Mouse (Mus musculus): ENCODE data around the gene Stn1. TPM values are rescaled to one million over a fixed set of nuclear protein-coding genes. Genes with fewer than 3 reads are reported as not detected.

The Stn1 gene
- polyA plus RNA-seq, 1 experiment from 2014 or later = 55.5 TPM

DNA sequence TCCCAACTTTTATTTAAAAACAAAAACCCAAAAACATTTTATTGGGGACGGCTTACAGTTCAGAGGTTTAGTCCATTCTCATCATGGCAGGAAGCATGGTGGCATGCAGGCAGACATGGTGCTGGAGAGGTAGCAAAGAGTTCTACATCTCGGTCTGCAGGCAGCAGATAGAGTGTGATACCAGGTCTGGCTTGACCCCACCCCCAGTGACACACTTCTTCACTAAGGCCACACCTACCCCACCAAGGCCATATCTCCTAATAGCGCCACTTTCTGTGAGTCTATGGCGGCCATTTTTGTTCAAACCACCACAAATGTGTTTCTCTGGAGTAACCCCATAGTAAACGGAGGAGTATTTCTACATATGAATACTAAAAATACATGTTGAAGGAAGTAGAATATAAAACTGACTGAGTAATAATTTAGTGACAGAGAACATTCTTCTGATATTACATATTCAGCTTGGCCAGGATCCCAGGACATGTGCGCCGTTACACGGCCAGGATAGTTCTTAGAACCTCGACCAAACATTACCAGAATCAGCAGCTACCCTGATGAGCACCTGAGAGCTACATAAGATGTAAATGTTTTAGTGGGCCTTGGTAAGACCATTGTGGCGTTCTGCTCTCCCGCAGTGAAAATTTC is 11.2 kb upstream of the Stn1 start:
- Histone ChIP-seq H3K9me3 (ENCODE audit: control insufficient read depth, low read length) (no peaks in the 10 kb centered on the region), H3K27ac (ENCODE audit: low read length) (no peak overlapping the region), H3K36me3 (ENCODE audit: control insufficient read depth, insufficient read depth, low read length) (no peaks in the 10 kb centered on the region), H3K4me3 (ENCODE audit: low read length) (no peak overlapping the region), H3K27me3 (ENCODE audit: control insufficient read depth, insufficient read depth, low read depth, low read length) (no peaks in the 10 kb centered on the region), H3K4me2 (ENCODE audit: low read depth, low read length) (no peak overlapping the region), H3K4me1 (replicated peaks; ENCODE audit: control insufficient read depth, insufficient read depth, low read length) (no peaks in the 10 kb centered on the region), H3K9ac (ENCODE audit: low read length) (no peak overlapping the region)
- no peak for ATAC-seq (ENCODE audit: low read depth)
- 83% methylated on average over 11 of the region's 11 CpGs for WGBS

DNA sequence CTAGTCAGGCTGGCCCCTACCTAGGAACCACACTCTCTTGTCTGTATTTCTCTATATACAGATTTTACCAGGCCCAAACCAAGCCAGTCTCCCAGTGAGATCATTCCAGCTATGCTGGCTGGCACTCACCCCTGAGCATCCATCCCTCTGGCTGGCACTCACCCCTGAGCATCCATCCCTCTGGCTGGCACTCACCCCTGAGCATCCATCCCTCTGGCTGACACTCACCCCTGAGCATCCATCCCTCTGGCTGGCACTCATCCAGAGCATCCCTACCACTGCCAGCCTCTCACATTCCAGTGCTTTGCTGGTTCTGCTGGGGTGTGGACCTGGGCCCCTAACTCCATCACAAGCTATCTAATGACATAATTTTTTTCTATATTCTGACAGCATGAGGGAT is 8.2 kb upstream of the Stn1 start:
- H3K4me1 ChIP-seq (replicated peaks; ENCODE audit: control insufficient read depth, insufficient read depth, low read length) = no peaks in the 10 kb centered on the region
- H3K9me3 ChIP-seq (ENCODE audit: control insufficient read depth, low read length) = no peaks in the 10 kb centered on the region
- no peak for ATAC-seq (ENCODE audit: low read depth)
- H3K27ac ChIP-seq (ENCODE audit: low read length) = no peak overlapping the region
- no peak overlapping the region for H3K9ac ChIP-seq (ENCODE audit: low read length)
- H3K4me2 ChIP-seq (ENCODE audit: low read depth, low read length) = no peak overlapping the region
- H3K4me3 ChIP-seq (ENCODE audit: low read length) = no peak overlapping the region
- H3K36me3 ChIP-seq (ENCODE audit: control insufficient read depth, insufficient read depth, low read length) = no peaks in the 10 kb centered on the region
- H3K27me3 ChIP-seq (ENCODE audit: control insufficient read depth, insufficient read depth, low read depth, low read length) = no peaks in the 10 kb centered on the region; the same call in 1 of the 2 replicates

DNA sequence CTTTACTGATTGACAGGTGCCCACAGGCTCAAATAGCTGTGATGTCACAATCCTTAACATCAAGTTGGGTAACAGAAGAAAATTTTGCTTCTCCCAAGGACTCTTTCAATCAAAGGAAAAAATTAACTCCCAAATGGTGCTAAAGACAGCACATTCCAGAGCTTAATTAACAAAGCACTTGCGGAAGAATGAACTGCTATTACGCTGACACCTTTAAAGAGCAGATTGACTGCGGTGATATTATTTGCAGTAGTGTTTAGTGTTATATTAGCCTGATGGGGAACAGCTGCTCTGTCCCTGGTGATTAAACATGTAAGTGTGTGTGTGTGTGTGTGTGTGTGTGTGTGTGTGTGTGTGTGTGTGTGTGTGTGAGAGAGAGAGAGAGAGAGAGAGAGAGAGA is 7.7 kb upstream of the Stn1 start:
- WGBS = 55% methylated on average over 3 of the region's 3 CpGs
- H3K4me1 ChIP-seq (replicated peaks; ENCODE audit: control insufficient read depth, insufficient read depth, low read length) = no peaks in the 10 kb centered on the region
- no peak overlapping the region for H3K4me3 ChIP-seq (ENCODE audit: low read length)
- H3K9ac ChIP-seq (ENCODE audit: low read length) = no peak overlapping the region
- no peak overlapping the region for H3K27ac ChIP-seq (ENCODE audit: low read length)
- no peak for ATAC-seq (ENCODE audit: low read depth)
- H3K27me3 ChIP-seq (ENCODE audit: control insufficient read depth, insufficient read depth, low read depth, low read length) = no peaks in the 10 kb centered on the region; the same call in 1 of the 2 replicates
- H3K9me3 ChIP-seq (ENCODE audit: control insufficient read depth, low read length) = no peaks in the 10 kb centered on the region
- H3K36me3 ChIP-seq (ENCODE audit: control insufficient read depth, insufficient read depth, low read length) = no peaks in the 10 kb centered on the region
- no peak overlapping the region for H3K4me2 ChIP-seq (ENCODE audit: low read depth, low read length)

DNA sequence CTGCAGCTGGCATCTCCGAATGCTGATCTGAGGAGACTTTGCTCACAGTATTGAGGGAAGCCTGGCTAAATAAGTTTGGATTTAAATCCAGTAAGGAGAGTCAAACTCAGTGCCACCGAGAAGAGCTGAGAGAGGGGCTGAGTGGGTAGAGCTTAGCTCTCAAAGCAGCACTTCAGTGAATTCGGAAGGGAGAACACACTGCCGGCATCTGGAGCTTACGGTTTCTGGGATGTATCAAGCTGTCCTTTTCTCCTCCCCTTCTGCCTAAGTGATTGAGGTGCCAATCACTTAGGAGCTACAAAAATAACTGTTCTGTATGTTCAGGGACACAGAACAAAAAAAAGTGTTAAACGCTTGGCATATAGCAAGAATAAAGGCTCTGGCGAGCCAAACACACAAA is 5.1 kb upstream of the Stn1 start:
- H3K9ac ChIP-seq (ENCODE audit: low read length) = no peak overlapping the region
- no peak overlapping the region for H3K4me3 ChIP-seq (ENCODE audit: low read length)
- H3K36me3 ChIP-seq (ENCODE audit: control insufficient read depth, insufficient read depth, low read length) = no peaks in the 10 kb centered on the region
- H3K27ac ChIP-seq (ENCODE audit: low read length) = no peak overlapping the region
- no peaks in the 10 kb centered on the region for H3K9me3 ChIP-seq (ENCODE audit: control insufficient read depth, low read length)
- peaks cover 8% of the 10 kb centered on the region for H3K4me1 ChIP-seq (replicated peaks; ENCODE audit: control insufficient read depth, insufficient read depth, low read length)
- ATAC-seq (ENCODE audit: low read depth) = no peak
- no peak overlapping the region for H3K4me2 ChIP-seq (ENCODE audit: low read depth, low read length)
- H3K27me3 ChIP-seq (ENCODE audit: control insufficient read depth, insufficient read depth, low read depth, low read length) = no peaks in the 10 kb centered on the region; the same call in 1 of the 2 replicates
- 68% methylated on average over 7 of the region's 7 CpGs for WGBS

DNA sequence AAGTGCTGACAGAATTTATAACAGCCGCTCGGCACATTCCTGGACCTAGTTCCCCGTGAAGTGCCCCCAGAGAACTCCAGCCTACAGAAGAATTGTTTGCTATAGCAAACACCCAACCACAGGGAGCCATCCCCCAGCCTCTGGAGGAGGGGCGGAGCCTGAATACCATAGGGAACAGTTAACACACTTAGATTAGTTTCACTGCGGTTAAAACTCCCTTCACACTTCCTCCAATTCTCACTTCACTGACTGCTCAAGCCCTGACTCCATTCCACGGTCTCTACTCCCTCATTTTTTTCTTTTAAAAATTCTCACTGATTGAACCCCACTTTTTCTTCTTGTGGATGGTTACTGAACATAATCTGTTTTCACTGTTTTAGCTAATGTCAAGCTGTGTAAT is 1.5 kb upstream of the Stn1 start:
- no peak overlapping the region for H3K4me2 ChIP-seq (ENCODE audit: low read depth, low read length)
- no peaks in the 10 kb centered on the region; the same call in 1 of the 2 replicates for H3K27me3 ChIP-seq (ENCODE audit: control insufficient read depth, insufficient read depth, low read depth, low read length)
- H3K36me3 ChIP-seq (ENCODE audit: control insufficient read depth, insufficient read depth, low read length) = no peaks in the 10 kb centered on the region
- H3K9ac ChIP-seq (ENCODE audit: low read length) = no peak overlapping the region
- ATAC-seq (ENCODE audit: low read depth) = peak; percentile 48
- WGBS = 5% methylated on average over 6 of the region's 6 CpGs
- H3K4me1 ChIP-seq (replicated peaks; ENCODE audit: control insufficient read depth, insufficient read depth, low read length) = peaks cover 17% of the 10 kb centered on the region
- H3K4me3 ChIP-seq (ENCODE audit: low read length) = no peak overlapping the region
- no peaks in the 10 kb centered on the region for H3K9me3 ChIP-seq (ENCODE audit: control insufficient read depth, low read length)
- peak overlapping the region; percentile 95 for H3K27ac ChIP-seq (ENCODE audit: low read length)

DNA sequence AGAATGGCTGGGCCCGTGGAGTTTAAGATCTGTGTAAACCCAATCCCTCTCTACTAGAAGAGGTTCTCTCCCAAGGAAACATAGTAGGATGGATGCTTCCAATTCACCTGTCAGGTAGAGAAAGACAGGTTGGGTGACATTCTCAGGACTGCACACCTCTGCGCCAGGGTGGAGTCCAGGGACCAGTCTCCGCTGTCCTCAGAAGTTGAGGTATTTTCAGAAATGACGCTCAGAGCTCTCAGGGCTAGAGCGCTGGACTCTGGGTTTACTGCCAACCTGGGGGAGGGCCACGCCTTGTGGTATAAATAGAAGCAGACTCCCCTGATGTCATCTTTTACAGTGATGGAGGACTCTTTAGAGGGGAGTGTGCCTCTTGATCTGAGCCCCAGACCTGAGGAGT is 572 bp upstream of the Stn1 start:
- Histone ChIP-seq H3K36me3 (ENCODE audit: control insufficient read depth, insufficient read depth, low read length) (peaks cover 3% of the 10 kb centered on the region), H3K9me3 (ENCODE audit: control insufficient read depth, low read length) (no peaks in the 10 kb centered on the region), H3K4me3 (ENCODE audit: low read length) (peak overlapping the region; percentile 68), H3K9ac (ENCODE audit: low read length) (peak overlapping the region; percentile 66), H3K4me2 (ENCODE audit: low read depth, low read length) (peak overlapping the region; percentile 85), H3K27ac (ENCODE audit: low read length) (peak overlapping the region; percentile 95), H3K4me1 (replicated peaks; ENCODE audit: control insufficient read depth, insufficient read depth, low read length) (peaks cover 17% of the 10 kb centered on the region), H3K27me3 (ENCODE audit: control insufficient read depth, insufficient read depth, low read depth, low read length) (no peaks in the 10 kb centered on the region; the same call in 1 of the 2 replicates)
- WGBS = 28% methylated on average over 6 of the region's 6 CpGs
- peak; percentile 42 for ATAC-seq (ENCODE audit: low read depth)

DNA sequence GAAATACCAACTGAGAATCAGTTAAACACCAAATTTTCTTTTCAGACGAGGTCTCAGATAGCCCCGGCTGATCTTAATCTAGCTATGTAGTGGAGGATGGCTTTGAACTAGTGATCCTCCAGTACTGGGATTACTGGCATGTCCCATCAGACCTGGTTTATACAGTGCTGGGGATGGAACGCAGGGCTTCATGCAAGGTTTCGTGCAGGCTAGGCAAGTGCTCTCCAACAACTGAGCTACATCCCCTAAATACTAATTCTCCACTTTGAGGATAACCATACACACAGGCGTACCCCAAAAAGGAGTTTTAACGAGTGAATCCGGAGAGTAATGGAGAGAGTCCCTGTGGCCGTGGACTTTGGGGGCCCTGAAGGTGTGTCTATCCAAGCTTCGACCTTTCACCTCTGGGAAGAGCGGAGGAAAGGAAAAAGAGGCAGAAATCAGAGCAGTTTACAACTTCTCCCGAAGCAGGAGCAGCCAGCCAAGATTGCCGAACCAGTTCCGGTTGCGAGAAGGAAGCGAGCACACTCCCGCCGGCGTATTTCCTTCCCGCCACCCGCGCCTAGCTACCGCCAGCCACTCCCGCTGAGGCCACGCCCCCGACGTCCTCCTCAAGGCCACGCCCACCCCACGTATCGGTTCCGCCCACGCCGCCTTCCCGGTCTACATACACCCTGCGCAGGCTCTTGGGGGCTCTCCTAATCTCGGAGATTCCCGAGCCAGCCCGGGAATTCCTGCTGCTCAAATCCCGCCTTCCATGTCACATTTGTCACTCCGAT is 597 bp downstream of the Stn1 start:
- ATAC-seq (ENCODE audit: low read depth) = peak; percentile 97
- peaks cover 9% of the 10 kb centered on the region for H3K36me3 ChIP-seq (ENCODE audit: control insufficient read depth, insufficient read depth, low read length)
- H3K9me3 ChIP-seq (ENCODE audit: control insufficient read depth, low read length) = peaks cover 4% of the 10 kb centered on the region; the same call in 1 of the 2 replicates
- peak overlapping the region; percentile 87 for H3K9ac ChIP-seq (ENCODE audit: low read length)
- peak overlapping the region; percentile 68 for H3K4me3 ChIP-seq (ENCODE audit: low read length)
- 2% methylated on average over 37 of the region's 39 CpGs for WGBS
- H3K27ac ChIP-seq (ENCODE audit: low read length) = peak overlapping the region; percentile 95
- H3K4me2 ChIP-seq (ENCODE audit: low read depth, low read length) = peak overlapping the region; percentile 85
- H3K27me3 ChIP-seq (ENCODE audit: control insufficient read depth, insufficient read depth, low read depth, low read length) = no peaks in the 10 kb centered on the region
- H3K4me1 ChIP-seq (replicated peaks; ENCODE audit: control insufficient read depth, insufficient read depth, low read length) = peaks cover 17% of the 10 kb centered on the region

DNA sequence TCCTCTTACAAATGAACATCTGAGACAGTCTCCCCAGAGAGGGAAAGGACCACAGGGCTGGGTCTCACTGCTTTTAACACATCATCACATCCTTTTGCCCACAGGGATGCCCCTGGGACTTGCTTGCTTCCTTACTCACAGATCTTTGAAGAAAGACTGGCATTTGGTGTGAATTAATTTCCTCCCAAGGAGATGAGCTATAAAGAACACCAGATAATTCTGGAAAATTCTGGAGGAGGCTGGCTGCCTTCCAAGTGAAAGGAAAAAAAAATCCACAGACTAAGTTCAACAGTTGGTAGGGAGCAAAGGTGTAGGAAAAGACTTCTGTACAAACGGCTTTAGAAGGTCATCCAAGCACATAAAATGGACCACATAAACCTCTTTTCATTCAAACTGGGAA is 3.2 kb downstream of the Stn1 start:
- Histone ChIP-seq H3K4me2 (ENCODE audit: low read depth, low read length) (no peak overlapping the region), H3K4me3 (ENCODE audit: low read length) (no peak overlapping the region), H3K36me3 (ENCODE audit: control insufficient read depth, insufficient read depth, low read length) (peaks cover 9% of the 10 kb centered on the region), H3K9me3 (ENCODE audit: control insufficient read depth, low read length) (peaks cover 4% of the 10 kb centered on the region; the same call in 1 of the 2 replicates), H3K27ac (ENCODE audit: low read length) (no peak overlapping the region), H3K9ac (ENCODE audit: low read length) (no peak overlapping the region), H3K4me1 (replicated peaks; ENCODE audit: control insufficient read depth, insufficient read depth, low read length) (peaks cover 17% of the 10 kb centered on the region), H3K27me3 (ENCODE audit: control insufficient read depth, insufficient read depth, low read depth, low read length) (no peaks in the 10 kb centered on the region)
- ATAC-seq (ENCODE audit: low read depth) = no peak
- WGBS = 47% methylated on average over 1 of the region's 1 CpGs

DNA sequence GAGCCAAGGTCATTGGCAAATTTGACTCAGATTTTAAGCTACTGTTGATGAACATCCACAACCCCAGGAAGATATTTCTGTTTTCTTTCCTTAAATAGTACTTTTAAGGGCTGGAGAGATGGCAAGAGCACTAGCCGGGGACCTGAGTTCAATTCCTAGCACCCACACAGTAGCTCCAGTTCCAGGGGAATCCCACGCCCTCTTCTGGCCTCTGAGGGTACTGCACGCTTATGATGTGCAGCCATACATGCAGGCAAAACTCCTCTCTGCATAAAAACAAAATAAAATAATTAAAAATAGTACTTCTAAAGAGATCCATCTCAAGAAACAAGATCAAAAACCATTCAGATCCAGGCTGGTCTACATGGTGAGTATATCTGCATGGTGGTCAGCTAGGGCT is 4.9 kb downstream of the Stn1 start:
- Histone ChIP-seq H3K4me1 (replicated peaks; ENCODE audit: control insufficient read depth, insufficient read depth, low read length) (peaks cover 9% of the 10 kb centered on the region), H3K4me2 (ENCODE audit: low read depth, low read length) (no peak overlapping the region), H3K9ac (ENCODE audit: low read length) (no peak overlapping the region), H3K9me3 (ENCODE audit: control insufficient read depth, low read length) (peaks cover 4% of the 10 kb centered on the region; the same call in 1 of the 2 replicates), H3K36me3 (ENCODE audit: control insufficient read depth, insufficient read depth, low read length) (peaks cover 9% of the 10 kb centered on the region), H3K27ac (ENCODE audit: low read length) (no peak overlapping the region), H3K27me3 (ENCODE audit: control insufficient read depth, insufficient read depth, low read depth, low read length) (no peaks in the 10 kb centered on the region), H3K4me3 (ENCODE audit: low read length) (no peak overlapping the region)
- WGBS = 83% methylated on average over 3 of the region's 3 CpGs
- no peak for ATAC-seq (ENCODE audit: low read depth)

All from lung, embryonic 16.5 days (tissue).